25 mouse cellular contexts compared by ENCODE assay signal in the genomic region with DNA sequence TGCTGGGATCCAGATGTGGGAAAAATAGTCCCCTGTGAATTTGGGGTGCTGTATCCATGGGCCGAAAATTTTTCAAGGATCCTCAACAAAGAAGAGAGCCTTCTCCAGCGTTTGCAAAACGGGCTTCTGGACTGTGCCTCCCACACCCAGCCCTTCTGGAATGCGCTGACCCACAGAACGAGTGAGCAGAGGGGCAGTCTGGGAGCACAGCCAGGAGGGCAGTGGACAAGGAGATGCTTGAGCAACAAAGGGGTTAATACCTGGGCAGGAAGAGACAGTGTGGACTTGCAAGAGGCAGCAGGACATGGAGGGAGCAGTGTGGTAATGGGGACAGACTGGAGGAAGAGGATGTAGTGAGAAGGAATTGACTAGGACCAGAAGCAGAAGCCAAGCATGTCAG. TPM values are rescaled to one million over a fixed set of nuclear protein-coding genes. Genes with fewer than 3 reads are reported as not detected.
"Had no signal": no experiment of that assay in that cellular context is flagged by ENCODE, and none has a peak within 500 bp of the region (broad histone marks: within the 10 kb centered on the region; RNA-seq: fewer than 3 reads in every experiment).

No protein-coding gene starts in this region.

- ATAC-seq: hindbrain, embryonic 16.5 days; inflammation-experienced regulatory T-cells, adult 6 months; intestine, embryonic 15.5 days; intestine, postnatal 0 days; liver, postnatal 0 days had no signal

- DNase-seq: gastrocnemius, adult 2 months; gastrocnemius, postnatal 10 days; gastrocnemius, postnatal 25 days; heart, adult 18-20 months; heart, postnatal 10 days; heart, postnatal 4 days; kidney, adult 8-10 months; liver; liver, embryonic 13.5 days; liver, postnatal 0 days had no signal

- H3K9ac ChIP-seq: heart, embryonic 12.5 days; hindbrain, embryonic 12.5 days; hindbrain, embryonic 14.5 days; intestine, embryonic 15.5 days; limb, embryonic 12.5 days; liver, embryonic 13.5 days; liver, embryonic 15.5 days; liver, postnatal 0 days had no signal

- H3K9me3 ChIP-seq: heart, embryonic 10.5 days; heart, embryonic 12.5 days; hindbrain, embryonic 10.5 days; hindbrain, embryonic 12.5 days; intestine, embryonic 15.5 days; limb, embryonic 10.5 days; limb, embryonic 12.5 days; liver, embryonic 13.5 days; liver, embryonic 15.5 days had no signal

- H3K27me3 ChIP-seq: hindbrain, embryonic 12.5 days; intestine, embryonic 15.5 days; liver, embryonic 13.5 days; liver, embryonic 15.5 days had no signal

- H3K27ac ChIP-seq: gastrocnemius, adult 2 months; heart, embryonic 10.5 days; hindbrain, embryonic 10.5 days; hindbrain, embryonic 12.5 days; hindbrain, embryonic 14.5 days; intestine, embryonic 15.5 days; layer of hippocampus, adult 2 months; left cerebral cortex, adult 2 months; limb, embryonic 10.5 days; limb, embryonic 12.5 days; liver, embryonic 13.5 days; liver, embryonic 15.5 days had no signal

- H3K4me3 ChIP-seq: gastrocnemius, adult 2 months; heart, embryonic 10.5 days; heart, embryonic 12.5 days; hindbrain, embryonic 10.5 days; hindbrain, embryonic 12.5 days; intestine, embryonic 15.5 days; layer of hippocampus, adult 2 months; left cerebral cortex, adult 2 months; limb, embryonic 10.5 days; limb, embryonic 12.5 days; liver, embryonic 13.5 days; liver, embryonic 15.5 days had no signal

- H3K4me1 ChIP-seq: heart, embryonic 10.5 days; heart, embryonic 12.5 days; hindbrain, embryonic 10.5 days; hindbrain, embryonic 12.5 days; intestine, embryonic 15.5 days; limb, embryonic 10.5 days; limb, embryonic 12.5 days; liver, embryonic 13.5 days; liver, embryonic 15.5 days had no signal

- H3K36me3 ChIP-seq: heart, embryonic 10.5 days; heart, embryonic 12.5 days; hindbrain, embryonic 10.5 days; hindbrain, embryonic 12.5 days; intestine, embryonic 15.5 days; limb, embryonic 10.5 days; limb, embryonic 12.5 days; liver, embryonic 13.5 days; liver, embryonic 15.5 days had no signal

- H3K4me2 ChIP-seq: heart, embryonic 12.5 days; hindbrain, embryonic 12.5 days; hindbrain, embryonic 14.5 days; intestine, embryonic 15.5 days; limb, embryonic 12.5 days; liver, embryonic 11.5 days; liver, embryonic 13.5 days; liver, embryonic 15.5 days had no signal

RNA-seq across cellular contexts. Expression of gene H2-DMb2, which starts 12.4 kb away (rescaled TPM):
- polyA plus RNA-seq: heart, embryonic 12.5 days; hindbrain, embryonic 12.5 days; hindbrain, embryonic 14.5 days had no signal
